Mouse (Mus musculus): ENCODE data around the gene Mlc1.

Mlc1 gene

GRCm38 (mm10) chr15:88978281-88979137 is at the start of gene Mlc1:
Gene Mlc1, minus strand, starts transcription at chr15:88979007.
- peak; percentile 54 for DNase-seq (ENCODE audit: low read depth, low spot score)

GRCm38 (mm10) chr15:89020492-89020891 is 41.7 kb upstream of the Mlc1 start:
- no peak for DNase-seq (ENCODE audit: low read depth, low spot score)

GRCm38 (mm10) chr15:89020085-89020484 is 41.3 kb upstream of the Mlc1 start:
- no peak for DNase-seq (ENCODE audit: low read depth, low spot score)

- DNase-seq (ENCODE audit: low read depth, low spot score) = no peak
Measured at GRCm38 (mm10) chr15:89016722-89017121, 37.9 kb upstream of the Mlc1 start.

- no peak for DNase-seq (ENCODE audit: low read depth, low spot score)
Measured at GRCm38 (mm10) chr15:89007781-89008180, 29.0 kb upstream of the Mlc1 start.

- no peak for DNase-seq (ENCODE audit: low read depth, low spot score)
Measured at GRCm38 (mm10) chr15:89007002-89007401, 28.2 kb upstream of the Mlc1 start.

- no peak for DNase-seq (ENCODE audit: low read depth, low spot score)
Measured at GRCm38 (mm10) chr15:89001245-89001644, 22.4 kb upstream of the Mlc1 start.

GRCm38 (mm10) chr15:89000367-89000766 is 21.6 kb upstream of the Mlc1 start:
- no peak for DNase-seq (ENCODE audit: low read depth, low spot score)

- peak; percentile 14 for DNase-seq (ENCODE audit: low read depth, low spot score)
Measured at GRCm38 (mm10) chr15:88999124-88999523, 20.3 kb upstream of the Mlc1 start.

GRCm38 (mm10) chr15:88998636-88999035 is 19.8 kb upstream of the Mlc1 start:
- peak; percentile 23 for DNase-seq (ENCODE audit: low read depth, low spot score)

GRCm38 (mm10) chr15:88989236-88989635 is 10.4 kb upstream of the Mlc1 start:
- DNase-seq (ENCODE audit: low read depth, low spot score) = no peak

GRCm38 (mm10) chr15:88982534-88983079 is 3.8 kb upstream of the Mlc1 start, which contains the start of gene Mov10l1:
Gene Mov10l1, plus strand, starts transcription at chr15:88982909.
- DNase-seq (ENCODE audit: low read depth, low spot score) = no peak

GRCm38 (mm10) chr15:88979138-88979446 is 285 bp upstream of the Mlc1 start:
- no peak for DNase-seq (ENCODE audit: low read depth, low spot score)

- DNase-seq (ENCODE audit: low read depth, low spot score) = no peak
Measured at GRCm38 (mm10) chr15:88972300-88972699, 6.5 kb downstream of the Mlc1 start.

GRCm38 (mm10) chr15:88964070-88964578 is 14.7 kb downstream of the Mlc1 start:
- no peak for DNase-seq (ENCODE audit: low read depth, low spot score)

- no peak for DNase-seq (ENCODE audit: low read depth, low spot score)
Measured at GRCm38 (mm10) chr15:88957522-88957921, 21.3 kb downstream of the Mlc1 start.

- DNase-seq (ENCODE audit: low read depth, low spot score) = no peak
Measured at GRCm38 (mm10) chr15:88955342-88955741, 23.5 kb downstream of the Mlc1 start.

- DNase-seq (ENCODE audit: low read depth, low spot score) = peak; percentile 18
Measured at GRCm38 (mm10) chr15:88954368-88955072, 24.3 kb downstream of the Mlc1 start, which contains the start of gene Ttll8. Gene Ttll8, minus strand, starts transcription at chr15:88954418.

- DNase-seq (ENCODE audit: low read depth, low spot score) = no peak
Measured at GRCm38 (mm10) chr15:88951246-88951645, 27.6 kb downstream of the Mlc1 start.

- DNase-seq (ENCODE audit: low read depth, low spot score) = no peak
Measured at GRCm38 (mm10) chr15:88946851-88947250, 32.0 kb downstream of the Mlc1 start.

GRCm38 (mm10) chr15:88943896-88944551 is 34.8 kb downstream of the Mlc1 start:
- peak; percentile 50 for DNase-seq (ENCODE audit: low read depth, low spot score)

GRCm38 (mm10) chr15:88942783-88943182 is 36.0 kb downstream of the Mlc1 start:
- no peak for DNase-seq (ENCODE audit: low read depth, low spot score)

Data from brain, adult 2 months (tissue).